Mouse (Mus musculus) midbrain, embryonic 16.5 days (tissue): ENCODE measurements around the gene Arl13b. TPM values are rescaled to one million over a fixed set of nuclear protein-coding genes. Genes with fewer than 3 reads are reported as not detected.

Source experiments
- ATAC-seq: fragments of 200-750 bp; cut with Nextera tagmentation; 2 replicates; pipeline ENCODE4 v1.8.0; 2017; ENCODE audit warnings: moderate TSS enrichment
- H3K27ac ChIP-seq: fragments of 300-500 bp; sonication (generic); 2 replicates; pipeline ENCODE4 v1.5.1; 2014; ENCODE audit warnings: mild to moderate bottlenecking, low read length, mixed read lengths
- H3K27me3 ChIP-seq: fragments of 300-500 bp; sonication (generic); 2 replicates; pipeline ENCODE4 v1.6.1; 2014; ENCODE audit warnings: low read depth, low read length, mixed read lengths; ENCODE audit not compliant: control insufficient read depth, insufficient read depth
- H3K36me3 ChIP-seq: fragments of 300-500 bp; sonication (generic); 2 replicates; pipeline ENCODE4 v1.6.1; 2014; ENCODE audit warnings: mild to moderate bottlenecking, low read length, moderate library complexity, mixed read lengths; ENCODE audit not compliant: control insufficient read depth, insufficient read depth
- H3K4me1 ChIP-seq: fragments of 300-500 bp; sonication (generic); 2 replicates; pipeline ENCODE4 v1.6.1; 2014; ENCODE audit warnings: mild to moderate bottlenecking, low read length, mixed read lengths; ENCODE audit not compliant: control insufficient read depth, insufficient read depth
- H3K4me2 ChIP-seq: fragments of 300-500 bp; sonication (generic); 2 replicates; pipeline ENCODE4 v1.6.1; 2014; ENCODE audit warnings: mild to moderate bottlenecking, low read length, mixed read lengths
- H3K4me3 ChIP-seq: fragments of 300-500 bp; sonication (generic); 2 replicates; pipeline ENCODE4 v1.5.1; 2014; ENCODE audit warnings: low read depth, mild to moderate bottlenecking, low read length, moderate library complexity, mixed read lengths
- H3K9ac ChIP-seq: fragments of 300-500 bp; sonication (generic); 2 replicates; pipeline ENCODE4 v1.6.1; 2014; ENCODE audit warnings: low read depth, low read length, mixed read lengths
- H3K9me3 ChIP-seq: fragments of 300-500 bp; sonication (generic); replicated peaks from 2 replicates; pipeline ENCODE4 v1.6.1; 2014; ENCODE audit warnings: mild to moderate bottlenecking, low read length, mixed read lengths; ENCODE audit not compliant: control insufficient read depth, poor library complexity, severe bottlenecking
- WGBS: fragments of 180-500 bp; shearing (Covaris S2); extraction: QIAGEN DNeasy Blood & Tissue Kit; methylation state at CpG from one replicate; pipeline ENCODE4 v1.1.7; 2014; 5-methylcytosine and 5-hydroxymethylcytosine counted together
- polyA plus RNA-seq: library from polyadenylated mRNA; unstranded; fragments of >200 nt; fragmentation: Nextera tagmentation; extraction: Ambion mirVana; gene quantifications from 2 replicates; pipeline ENCODE4 v1.2.1, GENCODE M21; 2015

Gene Arl13b
- polyA plus RNA-seq = 13.7 and 14.5 TPM in 2 replicates

DNA sequence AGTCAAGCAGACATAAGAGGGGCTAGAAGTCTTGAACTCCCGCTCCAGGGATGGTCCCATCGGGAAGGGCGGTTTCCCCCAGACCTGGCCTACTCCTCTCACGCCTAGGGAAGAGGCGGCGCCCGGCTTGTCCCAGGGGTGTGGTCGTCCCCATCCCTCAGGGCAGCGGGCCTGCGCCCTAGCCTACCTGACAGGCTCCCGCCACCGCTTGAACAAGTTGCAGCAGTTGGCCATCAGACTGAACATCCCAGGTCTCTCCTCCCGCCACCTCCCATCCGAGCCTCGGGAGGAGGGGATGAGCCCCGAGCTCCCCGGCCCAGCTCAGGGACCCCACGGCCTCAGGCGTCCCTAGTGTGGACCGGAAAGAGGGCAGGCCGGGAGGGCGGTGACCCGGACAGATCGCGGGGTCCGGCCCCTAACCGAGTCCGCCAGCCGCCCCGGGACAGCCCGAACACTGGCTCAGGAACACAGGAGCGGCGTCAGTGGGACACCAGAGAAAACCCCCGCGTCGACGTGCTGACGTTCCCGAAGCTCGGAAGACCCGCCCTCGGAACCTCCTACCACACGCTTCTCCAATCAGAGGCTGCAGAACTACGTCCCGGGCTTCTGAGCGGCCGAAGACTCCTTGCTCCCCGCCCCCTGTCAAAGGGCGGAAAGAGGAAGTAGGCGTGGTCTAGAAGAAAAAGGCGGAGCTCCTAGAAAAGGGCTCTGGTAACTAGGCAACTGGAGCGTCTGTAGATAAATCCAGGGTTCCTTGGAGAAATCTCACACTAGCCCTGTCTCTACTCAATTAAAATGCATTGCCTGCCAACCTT, at the start of gene Arl13b:
TSS of gene Arl13b (minus strand) at position 543 of the 815 bp plus-strand sequence.
- H3K27me3 ChIP-seq = no peaks in the 10 kb centered on the region
- H3K27ac ChIP-seq = peak within 1 kb of the TSS; percentile 68
- H3K4me2 ChIP-seq = peak within 1 kb of the TSS; percentile 83
- WGBS = under 1% methylated on average over 52 of the region's 52 CpGs
- H3K36me3 ChIP-seq = no peaks in the 10 kb centered on the region
- no peaks in the 10 kb centered on the region for H3K9me3 ChIP-seq
- H3K4me1 ChIP-seq = peaks cover 19% of the 10 kb centered on the region
- peak; percentile 100 for ATAC-seq
- peak within 1 kb of the TSS; percentile 90 for H3K9ac ChIP-seq
- H3K4me3 ChIP-seq = peak within 1 kb of the TSS; percentile 95

GRCm38 (mm10) chr16:62895824-62896223, 49.0 kb upstream of the Arl13b start:
- H3K36me3 ChIP-seq = no peaks in the 10 kb centered on the region

GRCm38 (mm10) chr16:62874065-62874464, 27.2 kb upstream of the Arl13b start:
- H3K9ac ChIP-seq = no peak overlapping the region
- H3K9me3 ChIP-seq = no peaks in the 10 kb centered on the region
- no peak overlapping the region for H3K27ac ChIP-seq
- no peak overlapping the region for H3K4me3 ChIP-seq
- no peaks in the 10 kb centered on the region for H3K4me1 ChIP-seq
- no peak for ATAC-seq
- no peaks in the 10 kb centered on the region for H3K27me3 ChIP-seq
- 85% methylated on average over 6 of the region's 6 CpGs for WGBS
- no peaks in the 10 kb centered on the region for H3K36me3 ChIP-seq
- no peak overlapping the region for H3K4me2 ChIP-seq

More at GRCm38 (mm10) chr16:62895824-62896223, 49.0 kb upstream of the Arl13b start:
- WGBS = 79% methylated on average over 3 of the region's 3 CpGs
- no peak overlapping the region for H3K9ac ChIP-seq
- no peaks in the 10 kb centered on the region for H3K4me1 ChIP-seq
- no peak overlapping the region for H3K4me2 ChIP-seq
- no peak overlapping the region for H3K27ac ChIP-seq
- no peak overlapping the region for H3K4me3 ChIP-seq
- ATAC-seq = no peak
- H3K27me3 ChIP-seq = no peaks in the 10 kb centered on the region
- H3K9me3 ChIP-seq = no peaks in the 10 kb centered on the region

- H3K27ac ChIP-seq = no peak overlapping the region
Measured at GRCm38 (mm10) chr16:62873180-62873579, 26.3 kb upstream of the Arl13b start.

DNA sequence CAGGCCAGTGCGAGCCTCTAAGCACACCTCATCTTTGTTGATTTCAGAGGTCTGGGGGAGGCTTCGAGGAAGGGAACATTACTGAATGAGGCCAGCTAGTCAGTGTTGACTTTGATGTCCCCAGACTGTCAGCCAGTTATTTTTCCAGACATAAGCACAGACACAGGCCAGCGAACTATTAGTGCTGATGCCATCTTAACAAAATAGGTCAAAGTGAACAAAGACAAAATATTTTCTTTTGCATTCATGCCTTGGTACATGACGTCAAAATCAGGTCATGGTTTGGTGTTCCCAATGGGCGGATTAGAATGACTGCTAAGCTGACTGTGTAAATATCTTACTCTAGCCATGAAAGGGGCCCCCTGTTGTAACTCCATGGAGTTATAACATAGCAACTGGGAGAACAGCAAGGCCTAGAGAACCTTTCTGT, 25.9 kb upstream of the Arl13b start:
- no peak for ATAC-seq
- Histone ChIP-seq H3K27ac (no peak overlapping the region), H3K27me3 (no peaks in the 10 kb centered on the region), H3K36me3 (no peaks in the 10 kb centered on the region), H3K9me3 (no peaks in the 10 kb centered on the region), H3K4me3 (no peak overlapping the region), H3K9ac (no peak overlapping the region), H3K4me2 (no peak overlapping the region), H3K4me1 (no peaks in the 10 kb centered on the region)
- WGBS = 53% methylated on average over 5 of the region's 5 CpGs

More at GRCm38 (mm10) chr16:62873180-62873579, 26.3 kb upstream of the Arl13b start:
- H3K36me3 ChIP-seq = no peaks in the 10 kb centered on the region
- WGBS = 78% methylated on average over 4 of the region's 4 CpGs
- ATAC-seq = no peak
- H3K4me2 ChIP-seq = no peak overlapping the region
- H3K9ac ChIP-seq = no peak overlapping the region
- H3K4me1 ChIP-seq = no peaks in the 10 kb centered on the region
- no peaks in the 10 kb centered on the region for H3K9me3 ChIP-seq
- no peaks in the 10 kb centered on the region for H3K27me3 ChIP-seq
- H3K4me3 ChIP-seq = no peak overlapping the region

DNA sequence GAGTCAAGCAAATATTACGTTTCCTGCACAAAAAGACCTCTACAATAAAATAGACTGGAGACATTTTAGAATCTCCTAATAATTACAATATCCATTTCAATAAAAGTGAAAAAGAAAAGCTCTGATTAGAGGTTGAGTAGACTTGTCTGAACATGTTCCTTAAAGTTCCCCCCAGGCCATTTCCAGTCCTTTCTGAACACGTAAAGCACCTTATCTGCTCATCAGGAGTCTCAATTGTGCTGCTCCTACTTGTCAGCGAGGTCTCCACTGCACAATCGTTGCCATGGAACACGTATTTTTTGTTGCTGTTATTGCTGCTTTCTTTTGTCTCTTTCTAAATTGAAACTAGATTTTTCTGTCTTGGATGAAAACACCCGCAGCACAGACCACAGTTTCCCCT, 14.6 kb upstream of the Arl13b start:
- WGBS = 49% methylated on average over 6 of the region's 6 CpGs
- no peak overlapping the region for H3K4me2 ChIP-seq

GRCm38 (mm10) chr16:62860140-62860539, 13.3 kb upstream of the Arl13b start:
- 88% methylated on average over 1 of the region's 1 CpGs for WGBS
- Histone ChIP-seq H3K36me3 (no peaks in the 10 kb centered on the region), H3K27me3 (no peaks in the 10 kb centered on the region), H3K27ac (no peak overlapping the region), H3K9me3 (no peaks in the 10 kb centered on the region), H3K4me1 (no peaks in the 10 kb centered on the region), H3K9ac (no peak overlapping the region), H3K4me2 (no peak overlapping the region), H3K4me3 (no peak overlapping the region)
- no peak for ATAC-seq

More for the DNA sequence above, 14.6 kb upstream of the Arl13b start:
- H3K36me3 ChIP-seq = no peaks in the 10 kb centered on the region
- no peak overlapping the region for H3K4me3 ChIP-seq
- no peak overlapping the region for H3K9ac ChIP-seq
- no peak for ATAC-seq
- H3K27me3 ChIP-seq = no peaks in the 10 kb centered on the region
- no peak overlapping the region for H3K27ac ChIP-seq
- H3K9me3 ChIP-seq = no peaks in the 10 kb centered on the region
- H3K4me1 ChIP-seq = no peaks in the 10 kb centered on the region

DNA sequence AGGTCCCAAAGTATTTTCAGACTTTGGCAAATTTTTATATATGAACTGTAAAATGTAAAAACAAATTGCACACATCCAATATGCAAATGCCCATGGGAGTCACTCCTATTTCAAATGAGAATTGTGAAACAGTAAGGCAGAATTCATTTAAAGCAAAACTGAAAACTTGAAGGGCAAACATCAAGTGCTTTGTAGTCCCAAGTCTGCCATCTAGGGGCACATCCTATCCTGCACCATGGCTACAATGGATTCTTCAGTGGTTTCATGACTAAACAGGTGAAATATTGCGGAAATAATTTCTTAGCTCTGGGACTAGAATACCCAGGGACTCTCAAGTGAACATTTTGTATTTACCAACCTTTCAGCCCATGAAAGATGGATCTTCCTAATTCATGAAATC, 11.2 kb upstream of the Arl13b start:
- H3K4me3 ChIP-seq = no peak overlapping the region
- ATAC-seq = no peak
- 0 out of 2 replicates have a peak, but pooled peaks cover 6% of the 10 kb centered on the region for H3K4me1 ChIP-seq
- 97% methylated on average over 1 of the region's 1 CpGs for WGBS
- no peaks in the 10 kb centered on the region for H3K9me3 ChIP-seq
- no peaks in the 10 kb centered on the region for H3K27me3 ChIP-seq
- H3K36me3 ChIP-seq = no peaks in the 10 kb centered on the region
- H3K27ac ChIP-seq = no peak overlapping the region
- H3K4me2 ChIP-seq = no peak overlapping the region
- H3K9ac ChIP-seq = no peak overlapping the region

DNA sequence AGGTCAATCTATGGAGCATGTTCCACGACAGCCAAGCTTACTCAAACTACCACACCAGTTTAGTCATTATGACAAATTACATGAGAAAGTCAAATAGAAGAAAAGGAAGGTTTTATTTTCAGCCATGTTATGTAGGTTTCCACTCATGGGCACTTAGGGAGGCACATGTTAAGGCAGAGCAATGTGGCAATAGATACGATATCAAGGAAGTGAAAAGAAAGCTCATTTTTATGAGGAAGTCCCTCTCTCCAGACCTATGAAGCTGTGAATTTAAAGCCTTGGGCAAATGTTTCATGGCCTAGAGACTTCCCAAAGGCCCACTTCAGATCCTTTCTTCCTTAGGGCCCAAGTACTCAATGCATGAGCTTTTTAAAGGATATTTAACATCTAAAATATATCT, 10.7 kb upstream of the Arl13b start:
- Histone ChIP-seq H3K9ac (no peak overlapping the region), H3K9me3 (no peaks in the 10 kb centered on the region), H3K4me2 (no peak overlapping the region), H3K36me3 (no peaks in the 10 kb centered on the region), H3K4me3 (no peak overlapping the region), H3K27ac (no peak overlapping the region), H3K4me1 (0 out of 2 replicates have a peak, but pooled peaks cover 6% of the 10 kb centered on the region), H3K27me3 (no peaks in the 10 kb centered on the region)
- WGBS = 91% methylated on average over 2 of the region's 2 CpGs
- no peak for ATAC-seq
